Comparison of ENCODE assay signal across 22 mouse cellular contexts in the genomic region with DNA sequence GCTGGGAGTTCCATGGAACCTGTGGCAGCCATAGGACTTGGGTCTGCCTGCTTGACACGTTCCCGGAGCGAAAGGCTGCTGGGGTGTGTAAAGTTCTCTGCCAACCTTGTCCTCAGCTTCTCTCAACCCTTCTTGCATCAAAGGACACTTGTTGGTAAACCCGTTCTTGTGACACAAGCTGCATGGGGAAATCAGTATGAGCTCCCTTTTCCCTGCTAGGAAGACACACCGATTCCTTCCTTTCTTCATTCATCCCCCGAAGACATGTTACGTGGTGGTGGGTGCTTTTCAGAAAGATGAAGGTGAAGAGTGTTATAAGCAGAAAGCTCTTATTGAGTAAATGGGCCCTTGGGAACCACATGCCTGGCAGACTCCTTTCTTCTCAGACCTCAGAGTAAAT.
DNase-seq lines count a peak whose midpoint lies in the region; ATAC-seq lines count a peak whose summit lies in the region.
"Had no signal": no experiment of that assay in that cellular context is flagged by ENCODE, and none has a peak within 500 bp of the region (broad histone marks: within the 10 kb centered on the region; RNA-seq: fewer than 3 reads in every experiment).

No protein-coding gene starts in this region.

- H3K36me3 ChIP-seq in kidney, embryonic 15.5 days: no peaks in the 10 kb centered on the region
- H3K36me3 ChIP-seq in embryonic facial prominence, embryonic 12.5 days: no peaks in the 10 kb centered on the region
- H3K36me3 ChIP-seq in hindbrain, embryonic 12.5 days: no peaks in the 10 kb centered on the region
- H3K36me3 ChIP-seq: forebrain, embryonic 12.5 days; heart, embryonic 13.5 days had no signal

- intact Hi-C loops in gastrocnemius, postnatal 14 days (cut with DNase I; ENCODE audit: low total_unique reads): no loop called here

- H3K9me3 ChIP-seq in kidney, embryonic 15.5 days (replicated peaks): no peaks in the 10 kb centered on the region
- no peaks in the 10 kb centered on the region for H3K9me3 ChIP-seq in embryonic facial prominence, embryonic 12.5 days
- no peaks in the 10 kb centered on the region for H3K9me3 ChIP-seq in hindbrain, embryonic 12.5 days (replicated peaks)
- H3K9me3 ChIP-seq: forebrain, embryonic 12.5 days; heart, embryonic 13.5 days had no signal

- peak; percentile 14 for DNase-seq in adrenal gland, postnatal 10 days
- DNase-seq in adrenal gland, postnatal 4 days (ENCODE audit: low spot score in 2 of 2): no peak
- no peak for DNase-seq in kidney, adult 8-10 months
- peak; percentile 69 for DNase-seq in gonadal fat pad, adult 2 months (ENCODE audit: low read depth)
- no peak for DNase-seq in gastrocnemius, postnatal 14 days
- DNase-seq: adrenal gland, adult 8-10 months; cerebellum, adult 11 months; cerebellum, adult 8-10 months; cerebellum, postnatal 14 days; gastrocnemius, postnatal 25 days; heart, adult 18-20 months; heart, postnatal 36 days; kidney, adult 9 months had no signal

- H3K4me1 ChIP-seq in kidney, embryonic 15.5 days: peaks cover 59% of the 10 kb centered on the region
- peaks cover 79% of the 10 kb centered on the region for H3K4me1 ChIP-seq in embryonic facial prominence, embryonic 12.5 days
- H3K4me1 ChIP-seq in hindbrain, embryonic 12.5 days: peaks cover 54% of the 10 kb centered on the region

- no peak for ATAC-seq in kidney, embryonic 15.5 days (replicated peaks; ENCODE audit: low FRiP score)
- no peak for ATAC-seq in embryonic facial prominence, embryonic 12.5 days (ENCODE audit: insufficient number of reproducible peaks, insufficient read depth, low FRiP score, low TSS enrichment)
- no peak for ATAC-seq in hindbrain, embryonic 12.5 days (ENCODE audit: low FRiP score)
- ATAC-seq: forebrain, embryonic 16.5 days; hindbrain, embryonic 16.5 days; inflammation-experienced regulatory T-cells, adult 6 months; intestine, postnatal 0 days had no signal

- H3K9ac ChIP-seq in kidney, embryonic 15.5 days: no peak overlapping the region
- H3K9ac ChIP-seq in embryonic facial prominence, embryonic 12.5 days: no peak overlapping the region
- no peak overlapping the region for H3K9ac ChIP-seq in hindbrain, embryonic 12.5 days
- H3K9ac ChIP-seq: forebrain, embryonic 12.5 days; heart, embryonic 13.5 days had no signal

- H3K27ac ChIP-seq in kidney, embryonic 15.5 days: 0 out of 2 replicates have a peak overlapping the region, but pooled peaks have one; percentile 48
- H3K27ac ChIP-seq in embryonic facial prominence, embryonic 12.5 days: peak overlapping the region; percentile 57
- no peak overlapping the region for H3K27ac ChIP-seq in hindbrain, embryonic 12.5 days
- H3K27ac ChIP-seq: forebrain, embryonic 12.5 days; heart, embryonic 13.5 days had no signal

- no peak overlapping the region for H3K4me2 ChIP-seq in kidney, embryonic 15.5 days
- H3K4me2 ChIP-seq in embryonic facial prominence, embryonic 12.5 days (replicated peaks): no peak overlapping the region
- H3K4me2 ChIP-seq in hindbrain, embryonic 12.5 days (replicated peaks): no peak overlapping the region
- H3K4me2 ChIP-seq: forebrain, embryonic 12.5 days; heart, embryonic 13.5 days had no signal

- no peak overlapping the region for H3K4me3 ChIP-seq in kidney, embryonic 15.5 days (replicated peaks)
- H3K4me3 ChIP-seq in embryonic facial prominence, embryonic 12.5 days: no peak overlapping the region
- H3K4me3 ChIP-seq in hindbrain, embryonic 12.5 days: no peak overlapping the region
- H3K4me3 ChIP-seq: forebrain, embryonic 12.5 days; heart, embryonic 13.5 days had no signal

- H3K27me3 ChIP-seq in kidney, embryonic 15.5 days: 0 out of 2 replicates have a peak, but pooled peaks cover 6% of the 10 kb centered on the region
- H3K27me3 ChIP-seq in embryonic facial prominence, embryonic 12.5 days: no peaks in the 10 kb centered on the region
- H3K27me3 ChIP-seq in hindbrain, embryonic 12.5 days: peaks cover 12% of the 10 kb centered on the region; the same call in 1 of the 2 replicates

- 77% methylated on average over 7 of the region's 7 CpGs for WGBS in kidney, embryonic 15.5 days
- WGBS in embryonic facial prominence, embryonic 12.5 days: 71% methylated on average over 7 of the region's 7 CpGs
- 84% methylated on average over 7 of the region's 7 CpGs for WGBS in hindbrain, embryonic 12.5 days

Comparison
In these comparisons a context has a peak if more than half of its experiments do, and no peak if none do; other contexts are left out.
1. DNase-seq: peak in adrenal gland, postnatal 10 days (single experiment) and gonadal fat pad, adult 2 months (single experiment); none in adrenal gland, postnatal 4 days (0 of 2), kidney, adult 8-10 months (0 of 2) and gastrocnemius, postnatal 14 days (single experiment).